Mouse (Mus musculus) megakaryocyte, embryonic 14.5 days (primary cell): Measurements from ENCODE around the gene Pak4.

Experiments
- FLI1 ChIP-seq: IDR thresholded peaks from 2 replicates; pipeline ENCODE4 v1.6.1; 2012; ENCODE audit warnings: low read length, inconsistent platforms, mixed read lengths
- GATA1 ChIP-seq: IDR thresholded peaks from 3 replicates; pipeline ENCODE4 v1.6.1; 2012; ENCODE audit warnings: mixed read lengths, low read length, inconsistent platforms, borderline replicate concordance

DNA sequence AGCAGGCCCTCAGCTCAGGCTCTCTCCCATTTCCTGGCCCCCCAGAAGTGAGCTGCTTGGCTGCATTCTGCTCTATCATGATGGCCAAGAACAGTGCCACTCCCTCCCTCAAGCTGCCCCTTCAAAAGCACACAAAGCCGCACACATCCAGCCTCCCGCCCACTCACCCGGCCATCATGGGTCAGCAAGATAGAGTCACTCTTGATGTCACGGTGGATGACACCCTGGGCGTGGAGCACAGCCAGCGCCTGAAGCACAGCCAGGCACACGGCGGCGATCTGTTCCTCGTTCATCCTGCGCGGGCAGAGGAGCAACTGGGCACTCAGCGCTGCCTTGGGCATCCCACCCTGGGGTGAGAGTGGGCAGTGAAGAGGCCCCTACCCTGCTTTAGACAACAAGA is 35.6 kb downstream of the Pak4 start:
- TF ChIP-seq GATA1, result no peak
- no peak for TF ChIP-seq FLI1
